Mouse (Mus musculus): Measurements from ENCODE around the gene Eme1. TPM values are rescaled to one million over a fixed set of nuclear protein-coding genes. Genes with fewer than 3 reads are reported as not detected.

Eme1 gene
- total RNA-seq, 1 experiment from 2014 or later = 0.85 TPM

GRCm38 (mm10) chr11:94646457-94646856 is 7.3 kb downstream of the Eme1 start:
- DNase-seq = no peak

DNA sequence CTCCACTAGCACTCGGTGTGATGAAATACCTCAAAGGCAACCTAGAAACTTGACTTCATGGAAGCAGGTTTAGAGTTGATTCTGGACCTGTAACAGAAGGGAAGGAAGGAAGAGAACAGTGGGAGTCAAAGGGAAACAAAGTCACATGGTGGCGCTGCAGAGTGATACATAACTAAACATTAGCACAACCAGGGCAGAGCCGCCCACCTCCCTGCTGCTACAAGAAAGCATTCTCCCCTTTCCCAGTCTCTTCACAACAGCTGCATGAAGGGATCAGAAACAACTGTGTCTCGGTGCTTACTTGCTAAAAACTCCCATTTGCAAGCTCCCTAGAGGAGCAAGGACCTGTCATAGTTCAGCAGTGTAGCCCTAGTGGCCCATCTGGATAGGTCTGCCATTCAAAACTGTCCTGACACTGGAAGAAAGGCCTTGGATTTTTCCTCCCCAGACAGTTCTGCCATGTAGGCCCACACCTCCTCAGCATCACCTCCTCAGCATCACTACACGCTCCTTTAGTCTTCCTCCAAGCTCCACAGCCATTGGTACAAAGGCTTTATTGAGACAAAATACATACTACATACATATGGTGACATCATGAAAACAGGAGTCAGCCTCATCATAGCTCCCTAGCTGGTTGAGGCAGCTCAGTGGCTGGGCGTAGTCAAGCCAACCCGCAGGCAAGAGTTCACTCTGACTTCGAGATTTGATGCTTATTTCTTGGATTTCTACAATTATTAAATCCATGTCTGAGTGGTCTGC is 9.1 kb downstream of the Eme1 start:
- no peak for DNase-seq

DNA sequence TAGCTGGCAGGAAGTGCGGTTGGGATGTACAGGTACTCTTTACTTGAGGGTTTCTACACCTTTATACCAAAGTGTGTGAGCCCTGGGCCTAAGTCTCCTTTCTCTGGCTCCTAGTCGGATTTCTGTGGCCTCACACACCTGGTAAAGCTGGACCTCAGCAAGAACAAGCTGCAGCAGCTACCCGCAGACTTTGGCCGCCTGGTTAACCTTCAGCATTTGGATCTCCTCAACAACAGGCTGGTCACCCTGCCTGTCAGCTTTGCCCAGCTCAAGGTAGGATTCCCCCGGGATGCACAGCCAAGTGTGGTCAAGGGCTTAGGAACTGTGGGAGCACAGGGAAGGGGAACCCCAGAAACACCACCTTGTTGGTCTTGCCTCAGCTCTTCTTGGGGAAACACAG is 19.3 kb downstream of the Eme1 start:
- DNase-seq = no peak

DNA sequence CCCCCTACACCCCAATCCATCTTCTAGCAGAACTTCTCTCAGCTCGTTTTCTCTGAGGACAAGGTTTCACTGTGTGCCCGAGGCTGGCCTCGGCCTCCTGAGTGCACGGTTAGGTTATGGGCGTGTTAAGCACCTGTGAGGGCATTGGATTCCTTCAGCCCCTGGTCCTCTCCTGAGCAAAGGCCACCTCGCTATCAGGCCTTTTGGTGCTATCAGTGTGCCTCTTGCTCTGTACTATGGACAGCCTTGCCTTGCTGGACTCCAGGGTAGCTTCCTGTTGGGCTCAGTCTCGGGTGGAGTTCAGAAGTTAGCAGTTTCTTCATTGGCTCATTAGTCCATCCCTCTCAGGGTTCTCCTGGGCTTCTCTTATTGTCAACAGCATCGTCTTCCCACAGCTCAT is 20.8 kb downstream of the Eme1 start:
- DNase-seq = no peak

DNA sequence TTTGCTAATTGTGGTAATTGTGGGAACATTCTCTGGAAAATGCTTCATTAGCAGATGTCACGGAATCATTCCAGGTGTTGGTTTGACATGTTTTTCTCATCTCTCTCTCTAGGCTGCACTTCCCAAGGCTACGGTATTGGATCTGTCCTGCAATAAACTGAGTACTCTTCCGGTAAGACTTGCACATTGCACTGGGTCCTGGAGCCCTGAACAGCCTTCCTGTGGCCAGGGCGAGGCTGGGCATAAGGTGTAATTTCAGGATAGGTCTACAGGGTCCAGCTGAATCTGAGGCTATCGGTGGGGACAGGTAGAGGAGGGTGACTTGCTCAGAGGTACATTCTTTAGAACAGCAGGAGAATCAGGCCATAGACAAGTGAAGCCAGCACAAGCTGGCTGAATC is 21.8 kb downstream of the Eme1 start:
- DNase-seq = no peak

- peak; percentile 52 for DNase-seq
These were observed 23.4 kb downstream of the Eme1 start for GRCm38 (mm10) chr11:94630199-94631011.

- no peak for DNase-seq
These were observed 23.9 kb downstream of the Eme1 start for GRCm38 (mm10) chr11:94629884-94630198.

- DNase-seq = peak; percentile 96
These were observed 24.4 kb downstream of the Eme1 start, which contains the start of gene Lrrc59 for GRCm38 (mm10) chr11:94629199-94629883. TSS of gene Lrrc59 (plus strand) at chr11:94629767.

- DNase-seq = no peak
These were observed 31.6 kb downstream of the Eme1 start for GRCm38 (mm10) chr11:94622162-94622561.

- no peak for DNase-seq
These were observed 32.3 kb downstream of the Eme1 start for GRCm38 (mm10) chr11:94621458-94621852.

- no peak for DNase-seq
These were observed 32.9 kb downstream of the Eme1 start for GRCm38 (mm10) chr11:94620766-94621457.

DNA sequence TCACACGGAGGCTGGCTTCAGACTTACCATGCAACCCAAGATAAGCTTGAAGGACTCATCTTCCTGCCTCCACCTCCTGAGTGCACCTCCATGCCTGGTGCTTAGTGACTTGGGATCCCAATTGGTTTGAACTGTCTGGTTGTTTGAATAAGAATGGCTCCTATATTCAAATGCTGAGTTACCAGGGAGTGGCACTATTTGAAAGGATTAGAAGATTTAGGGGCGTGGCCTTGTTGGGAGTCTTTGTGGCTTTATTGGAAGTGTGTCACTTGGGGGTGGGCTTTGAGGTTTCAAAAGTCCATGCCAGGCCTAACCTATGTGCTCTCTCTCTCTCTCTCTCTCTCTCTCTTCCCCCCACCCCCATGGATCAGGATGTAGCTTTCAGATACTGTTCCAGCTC is 36.1 kb downstream of the Eme1 start:
- DNase-seq = no peak

- DNase-seq = no peak
These were observed 38.3 kb downstream of the Eme1 start for GRCm38 (mm10) chr11:94615494-94615893.

DNA sequence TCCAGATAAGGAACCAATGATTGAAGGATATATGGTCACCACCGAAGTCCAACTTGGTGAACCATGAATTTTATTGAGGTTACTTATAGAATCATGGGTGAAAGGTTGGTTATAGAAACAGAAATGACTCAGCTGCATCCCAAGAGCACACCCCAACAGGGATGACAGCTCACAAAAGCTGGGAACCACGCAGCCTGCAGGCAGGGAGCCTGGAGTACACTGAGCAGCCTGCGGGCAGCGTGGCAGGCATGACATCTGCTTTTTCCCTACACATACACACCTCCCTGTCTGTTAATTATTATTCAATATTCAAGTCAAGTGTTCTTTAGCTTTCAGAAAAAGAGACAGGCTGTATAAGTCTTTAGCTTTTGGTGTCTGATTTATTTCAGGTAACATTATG is 39.2 kb downstream of the Eme1 start:
- no peak for DNase-seq

- DNase-seq = peak; percentile 46
These were observed 42.7 kb downstream of the Eme1 start for GRCm38 (mm10) chr11:94610744-94611740.

DNA sequence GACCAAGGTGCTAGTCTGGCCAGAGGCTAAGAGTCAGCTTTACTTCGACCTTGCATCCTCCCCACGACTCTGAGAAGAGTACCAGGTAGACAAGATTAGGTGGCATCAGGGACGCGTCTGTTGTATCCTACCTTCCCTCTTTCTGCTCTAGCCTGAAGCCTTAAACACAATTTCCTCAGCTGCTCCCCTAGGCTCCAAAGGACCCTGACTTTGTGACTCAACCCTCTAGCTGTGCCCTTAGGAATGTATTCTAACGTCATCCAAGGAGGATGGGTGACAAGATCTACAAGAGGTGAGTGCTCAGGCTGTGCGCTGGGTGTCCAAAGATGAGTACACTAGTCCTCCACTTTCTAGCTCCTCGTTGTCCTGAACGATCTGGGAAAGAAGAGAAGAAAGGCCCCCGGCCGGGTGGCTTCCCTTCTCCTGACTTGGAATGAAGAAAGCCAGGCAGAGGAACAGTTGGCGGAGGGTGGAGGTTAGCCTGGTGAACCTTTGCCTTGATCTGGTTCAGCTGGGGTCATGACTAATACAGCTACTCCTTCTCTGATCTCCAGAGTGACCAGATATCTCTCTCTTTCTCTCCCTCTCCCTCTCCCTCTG is 51.3 kb downstream of the Eme1 start:
- no peak for DNase-seq

DNA sequence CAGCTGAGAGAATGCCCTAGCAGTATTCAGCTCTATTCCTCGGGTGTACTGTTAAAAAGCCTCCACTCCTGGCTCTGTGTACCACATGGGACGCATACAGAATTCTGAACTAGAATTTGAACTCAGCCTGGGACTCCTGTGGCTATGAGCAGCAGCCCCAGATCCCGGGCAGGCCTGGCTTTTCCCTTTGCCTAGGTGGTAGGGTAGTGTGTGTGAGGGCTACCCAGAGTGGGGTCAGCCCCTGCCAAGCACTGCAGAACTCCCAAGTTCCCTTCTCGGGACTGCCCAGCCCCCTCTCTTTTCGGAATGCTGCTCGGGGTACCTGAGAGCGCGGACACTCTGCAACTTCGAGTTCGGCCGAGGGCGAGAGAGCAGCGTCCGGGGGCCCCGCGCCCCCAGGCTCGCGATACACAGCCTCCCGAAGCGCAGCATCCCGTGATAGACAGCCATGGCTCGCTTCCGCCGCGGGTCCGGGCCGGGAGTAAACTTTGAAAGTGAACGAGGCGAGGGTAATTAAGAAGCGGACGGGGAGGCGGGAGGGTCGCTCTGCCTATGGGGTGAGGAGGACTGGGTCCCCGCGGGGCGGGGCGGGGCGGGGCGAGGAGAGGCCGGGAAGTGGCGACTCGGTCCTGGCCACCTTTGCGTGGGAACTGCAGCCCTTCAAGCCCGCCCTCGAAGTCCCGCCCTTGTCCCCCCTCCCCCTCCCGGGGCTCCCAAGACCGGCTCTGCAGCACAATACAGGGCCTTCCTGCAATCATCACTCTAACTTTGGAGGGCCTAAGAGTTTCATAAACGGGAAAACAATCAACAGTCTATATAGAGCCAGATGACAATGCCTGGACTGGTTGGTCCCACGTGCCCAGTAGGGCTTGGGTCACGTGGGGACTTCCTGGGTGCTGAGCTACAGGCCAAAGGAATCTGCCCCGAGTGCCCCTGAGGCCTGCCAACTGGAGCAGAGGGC is 52.2 kb downstream of the Eme1 start, which contains the start of gene Acsf2:
Gene Acsf2 (minus strand): TSS at position 551 of the 961 bp plus-strand sequence.
- peak; percentile 87 for DNase-seq

GRCm38 (mm10) chr11:94600447-94600846 is 53.3 kb downstream of the Eme1 start:
- no peak for DNase-seq

DNA sequence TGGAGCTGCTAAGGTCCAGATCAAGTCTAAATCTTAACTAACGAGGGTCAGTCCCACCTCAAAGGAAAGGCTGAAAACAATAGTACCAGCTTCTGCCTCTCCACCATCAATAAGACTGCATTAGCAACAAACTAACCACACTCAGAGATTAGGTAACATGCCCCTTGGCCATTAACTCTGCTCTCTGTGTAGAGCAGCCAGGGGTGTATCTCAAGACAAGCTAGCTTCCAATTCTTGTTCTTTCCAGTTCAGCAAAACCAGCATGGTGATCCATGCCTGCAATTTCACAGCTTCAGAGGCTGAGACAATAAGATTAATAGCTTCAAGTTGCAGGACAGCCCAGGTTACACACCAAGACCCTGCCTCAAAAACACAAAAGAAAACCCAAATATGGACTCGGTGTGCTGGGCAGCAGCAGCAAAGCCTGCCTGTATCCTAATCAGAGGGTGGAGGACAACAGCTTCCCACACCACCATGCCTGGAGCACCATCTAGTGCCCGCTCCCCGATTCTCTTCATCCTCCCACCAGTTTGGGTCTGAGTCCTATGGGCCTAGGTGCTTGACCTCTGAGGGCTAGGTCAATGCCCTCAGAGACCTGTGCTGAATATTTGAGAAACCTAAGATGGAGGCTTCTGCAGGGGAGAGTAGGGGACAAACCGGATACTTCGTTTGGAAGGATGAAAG is 55.2 kb downstream of the Eme1 start:
- DNase-seq = no peak

All from adrenal gland, postnatal 25 days (tissue).